Mouse (Mus musculus) intestine, embryonic 15.5 days (tissue): ENCODE data around the gene Col12a1. TPM values are rescaled to one million over a fixed set of nuclear protein-coding genes. Genes with fewer than 3 reads are reported as not detected.

Source experiments
- ATAC-seq: fragments of 200-750 bp; cut with Nextera tagmentation; 2 replicates; pipeline ENCODE4 v1.8.0; 2017; ENCODE audit warnings: moderate TSS enrichment, moderate library complexity
- H3K27ac ChIP-seq: fragments of 300-500 bp; sonication (generic); 2 replicates; pipeline ENCODE4 v1.5.1; 2015; ENCODE audit warnings: mild to moderate bottlenecking, inconsistent platforms
- H3K27me3 ChIP-seq: fragments of 300-500 bp; sonication (generic); replicated peaks from 2 replicates; pipeline ENCODE4 v1.6.1; 2015; ENCODE audit warnings: inconsistent platforms
- H3K36me3 ChIP-seq: fragments of 300-500 bp; sonication (generic); 2 replicates; pipeline ENCODE4 v1.6.1; 2015; ENCODE audit warnings: inconsistent platforms
- H3K4me1 ChIP-seq: fragments of 300-500 bp; sonication (generic); replicated peaks from 2 replicates; pipeline ENCODE4 v1.6.1; 2015; ENCODE audit warnings: inconsistent platforms
- H3K4me2 ChIP-seq: fragments of 300-500 bp; sonication (generic); replicated peaks from 2 replicates; pipeline ENCODE4 v1.6.1; 2015; ENCODE audit warnings: mild to moderate bottlenecking, inconsistent platforms
- H3K4me3 ChIP-seq: fragments of 300-500 bp; sonication (generic); replicated peaks from 2 replicates; pipeline ENCODE4 v1.5.1; 2015; ENCODE audit warnings: inconsistent platforms
- H3K9ac ChIP-seq: fragments of 300-500 bp; sonication (generic); 2 replicates; pipeline ENCODE4 v1.6.1; 2015; ENCODE audit warnings: inconsistent platforms
- H3K9me3 ChIP-seq: fragments of 300-500 bp; sonication (generic); 2 replicates; pipeline ENCODE4 v1.6.1; 2016; ENCODE audit warnings: inconsistent platforms
- WGBS: fragments of 180-500 bp; shearing (Covaris S2); methylation state at CpG from one replicate; pipeline ENCODE4 v1.1.7; 2015; 5-methylcytosine and 5-hydroxymethylcytosine counted together
- polyA plus RNA-seq: library from polyadenylated mRNA; unstranded; fragments of >200 nt; fragmentation: Nextera tagmentation; extraction: Ambion mirVana; gene quantifications from 2 replicates; pipeline ENCODE4 v1.2.1, GENCODE M21; 2015

Gene Col12a1
- polyA plus RNA-seq, 1 experiment from 2014 or later, result 36.2 TPM

GRCm38 (mm10) chr9:79723090-79723489, 4.5 kb upstream of the Col12a1 start:
- Histone ChIP-seq H3K36me3 (no peaks in the 10 kb centered on the region), H3K27ac (no peak overlapping the region), H3K4me2 (no peak overlapping the region), H3K4me3 (no peak overlapping the region), H3K4me1 (peaks cover 10% of the 10 kb centered on the region; the same call in 1 of the 2 replicates), H3K9ac (no peak overlapping the region), H3K27me3 (peaks cover 9% of the 10 kb centered on the region), H3K9me3 (no peaks in the 10 kb centered on the region)
- ATAC-seq, result no peak
- WGBS, result 31% methylated on average over 5 of the region's 5 CpGs

GRCm38 (mm10) chr9:79721056-79721455, 2.4 kb upstream of the Col12a1 start:
- Histone ChIP-seq H3K36me3 (no peaks in the 10 kb centered on the region), H3K4me1 (peaks cover 11% of the 10 kb centered on the region; the same call in 1 of the 2 replicates), H3K27ac (no peak overlapping the region), H3K9me3 (no peaks in the 10 kb centered on the region), H3K4me2 (0 out of 2 replicates have a peak overlapping the region, but pooled peaks have one; percentile 17), H3K4me3 (no peak overlapping the region), H3K9ac (no peak overlapping the region), H3K27me3 (peaks cover 13% of the 10 kb centered on the region)
- no peak for ATAC-seq
- WGBS, result 8% methylated on average over 9 of the region's 9 CpGs

- Histone ChIP-seq H3K27me3 (peaks cover 13% of the 10 kb centered on the region), H3K27ac (no peak overlapping the region), H3K4me3 (no peak overlapping the region), H3K9me3 (no peaks in the 10 kb centered on the region), H3K36me3 (no peaks in the 10 kb centered on the region), H3K4me2 (peak overlapping the region; percentile 84; the same call in 1 of the 2 replicates), H3K4me1 (peaks cover 15% of the 10 kb centered on the region; the same call in 1 of the 2 replicates), H3K9ac (no peak overlapping the region)
- ATAC-seq, result no peak
- WGBS, result 57% methylated on average over 9 of the region's 9 CpGs
Observed at GRCm38 (mm10) chr9:79720143-79720542, 1.5 kb upstream of the Col12a1 start.

GRCm38 (mm10) chr9:79719451-79719850, 820 bp upstream of the Col12a1 start:
- Histone ChIP-seq H3K27ac (peak overlapping the region; percentile 87), H3K4me2 (peak overlapping the region; percentile 84), H3K4me3 (peak overlapping the region; percentile 57), H3K36me3 (no peaks in the 10 kb centered on the region), H3K9ac (peak overlapping the region; percentile 59; the same call in 1 of the 2 replicates), H3K4me1 (peaks cover 16% of the 10 kb centered on the region; the same call in 1 of the 2 replicates), H3K9me3 (no peaks in the 10 kb centered on the region), H3K27me3 (peaks cover 13% of the 10 kb centered on the region)
- WGBS, result 2% methylated on average over 28 of the region's 28 CpGs
- no peak for ATAC-seq

GRCm38 (mm10) chr9:79717836-79718475, 675 bp downstream of the Col12a1 start:
- peak overlapping the region; percentile 59 for H3K9ac ChIP-seq
- H3K36me3 ChIP-seq, result no peaks in the 10 kb centered on the region
- peak overlapping the region; percentile 57 for H3K4me3 ChIP-seq
- 3% methylated on average over 22 of the region's 22 CpGs for WGBS
- no peaks in the 10 kb centered on the region for H3K9me3 ChIP-seq
- peaks cover 16% of the 10 kb centered on the region; the same call in 1 of the 2 replicates for H3K4me1 ChIP-seq
- H3K4me2 ChIP-seq, result peak overlapping the region; percentile 84
- peaks cover 13% of the 10 kb centered on the region for H3K27me3 ChIP-seq
- ATAC-seq, result peak; percentile 11
- peak overlapping the region; percentile 87 for H3K27ac ChIP-seq

GRCm38 (mm10) chr9:79716909-79717835, 1.5 kb downstream of the Col12a1 start:
- Histone ChIP-seq H3K9ac (peak overlapping the region; percentile 59), H3K4me2 (peak overlapping the region; percentile 84), H3K27ac (peak overlapping the region; percentile 87), H3K9me3 (no peaks in the 10 kb centered on the region), H3K36me3 (no peaks in the 10 kb centered on the region), H3K4me3 (peak overlapping the region; percentile 57), H3K27me3 (peaks cover 13% of the 10 kb centered on the region), H3K4me1 (peaks cover 16% of the 10 kb centered on the region; the same call in 1 of the 2 replicates)
- WGBS, result 10% methylated on average over 23 of the region's 23 CpGs
- ATAC-seq, result no peak

- Histone ChIP-seq H3K27me3 (peaks cover 13% of the 10 kb centered on the region), H3K36me3 (no peaks in the 10 kb centered on the region), H3K9me3 (no peaks in the 10 kb centered on the region), H3K27ac (no peak overlapping the region), H3K9ac (peak overlapping the region; percentile 17; the same call in 1 of the 2 replicates), H3K4me1 (peaks cover 16% of the 10 kb centered on the region; the same call in 1 of the 2 replicates), H3K4me2 (peak overlapping the region; percentile 84), H3K4me3 (peak overlapping the region; percentile 57)
- WGBS, result 42% methylated on average over 5 of the region's 5 CpGs
- no peak for ATAC-seq
Observed at GRCm38 (mm10) chr9:79716496-79716895, 2.1 kb downstream of the Col12a1 start.

GRCm38 (mm10) chr9:79714471-79715045, 4.1 kb downstream of the Col12a1 start:
- Histone ChIP-seq H3K4me2 (peak overlapping the region; percentile 37), H3K4me3 (0 out of 2 replicates have a peak overlapping the region, but pooled peaks have one; percentile 0), H3K9me3 (no peaks in the 10 kb centered on the region), H3K36me3 (no peaks in the 10 kb centered on the region), H3K27ac (no peak overlapping the region), H3K9ac (no peak overlapping the region), H3K4me1 (peaks cover 10% of the 10 kb centered on the region; the same call in 1 of the 2 replicates), H3K27me3 (0 out of 2 replicates have a peak, but pooled peaks cover 3% of the 10 kb centered on the region)
- WGBS, result 19% methylated on average over 16 of the region's 16 CpGs
- ATAC-seq, result peak; percentile 55; the same call in 1 of the 2 replicates

- no peaks in the 10 kb centered on the region for H3K9me3 ChIP-seq
- no peak overlapping the region for H3K9ac ChIP-seq
- no peak overlapping the region for H3K4me3 ChIP-seq
- no peaks in the 10 kb centered on the region for H3K4me1 ChIP-seq
- H3K27me3 ChIP-seq, result no peaks in the 10 kb centered on the region
- no peak overlapping the region for H3K4me2 ChIP-seq
- no peak overlapping the region for H3K27ac ChIP-seq
- 48% methylated on average over 11 of the region's 11 CpGs for WGBS
- ATAC-seq, result no peak
- H3K36me3 ChIP-seq, result no peaks in the 10 kb centered on the region
Observed at GRCm38 (mm10) chr9:79689771-79690535, 28.7 kb downstream of the Col12a1 start.

GRCm38 (mm10) chr9:79689342-79689741, 29.3 kb downstream of the Col12a1 start:
- no peak for ATAC-seq
- 46% methylated on average over 7 of the region's 7 CpGs for WGBS
- no peak overlapping the region for H3K27ac ChIP-seq

GRCm38 (mm10) chr9:79687227-79687626, 31.4 kb downstream of the Col12a1 start:
- Histone ChIP-seq H3K9me3 (no peaks in the 10 kb centered on the region), H3K36me3 (no peaks in the 10 kb centered on the region), H3K27me3 (no peaks in the 10 kb centered on the region), H3K4me3 (no peak overlapping the region), H3K27ac (no peak overlapping the region), H3K4me2 (no peak overlapping the region), H3K4me1 (no peaks in the 10 kb centered on the region), H3K9ac (no peak overlapping the region)
- no peak for ATAC-seq
- 76% methylated on average over 3 of the region's 3 CpGs for WGBS

More at GRCm38 (mm10) chr9:79689342-79689741, 29.3 kb downstream of the Col12a1 start:
- Histone ChIP-seq H3K27me3 (no peaks in the 10 kb centered on the region), H3K4me2 (no peak overlapping the region), H3K9ac (no peak overlapping the region), H3K4me1 (no peaks in the 10 kb centered on the region), H3K4me3 (no peak overlapping the region), H3K9me3 (no peaks in the 10 kb centered on the region), H3K36me3 (no peaks in the 10 kb centered on the region)
